Mouse (Mus musculus): Measurements from ENCODE around the gene Spred2.

GRCm38 (mm10) chr11:19986443-19986861 lies 62.3 kb downstream of the Spred2 start:
- TF ChIP-seq CTCF (IDR thresholded peaks at IDR 0.05; ENCODE audit: insufficient read depth, low read length) (no peak), POLR2A (IDR thresholded peaks at IDR 0.05; ENCODE audit: borderline replicate concordance, extremely low read depth, low read depth, low read length) (no peak)
